Mouse (Mus musculus) neural tube, embryonic 14.5 days (tissue): Measurements from ENCODE around the gene Pkm. TPM values are rescaled to one million over a fixed set of nuclear protein-coding genes. Genes with fewer than 3 reads are reported as not detected.
A peak's percentile ranks its signal among the peaks of the same experiment; 100 is the strongest.

ENCODE experiments used
- ATAC-seq: fragments of 200-750 bp; cut with Nextera tagmentation; 2 replicates; pipeline ENCODE4 v1.8.0; 2017; ENCODE audit warnings: low read depth, mild to moderate bottlenecking, moderate TSS enrichment, moderate library complexity
- H3K27ac ChIP-seq: fragments of 300-500 bp; sonication (generic); 2 replicates; pipeline ENCODE4 v1.5.1; 2014; ENCODE audit warnings: low read depth, mild to moderate bottlenecking, control low read depth, low read length, moderate library complexity, mixed read lengths
- H3K27me3 ChIP-seq: fragments of 300-500 bp; sonication (generic); 2 replicates; pipeline ENCODE4 v1.6.1; 2014; ENCODE audit warnings: low read length; ENCODE audit not compliant: control insufficient read depth, insufficient read depth
- H3K36me3 ChIP-seq: fragments of 300-500 bp; sonication (generic); 2 replicates; pipeline ENCODE4 v1.6.1; 2014; ENCODE audit warnings: low read length, mixed read lengths; ENCODE audit not compliant: control insufficient read depth, insufficient read depth
- H3K4me1 ChIP-seq: fragments of 300-500 bp; sonication (generic); 2 replicates; pipeline ENCODE4 v1.6.1; 2014; ENCODE audit warnings: low read length; ENCODE audit not compliant: control insufficient read depth, insufficient read depth
- H3K4me2 ChIP-seq: fragments of 300-500 bp; sonication (generic); 2 replicates; pipeline ENCODE4 v1.6.1; 2014; ENCODE audit warnings: mild to moderate bottlenecking, low read depth, low read length, control low read depth
- H3K4me3 ChIP-seq: fragments of 300-500 bp; sonication (generic); 2 replicates; pipeline ENCODE4 v1.5.1; 2014; ENCODE audit warnings: low read depth, low read length, control low read depth, mixed read lengths
- H3K9ac ChIP-seq: fragments of 300-500 bp; sonication (generic); replicated peaks from 2 replicates; pipeline ENCODE4 v1.6.1; 2014; ENCODE audit warnings: low read depth, mild to moderate bottlenecking, control low read depth, low read length, mixed read lengths
- H3K9me3 ChIP-seq: fragments of 300-500 bp; sonication (generic); 2 replicates; pipeline ENCODE4 v1.6.1; 2016; ENCODE audit warnings: low read length; ENCODE audit not compliant: control insufficient read depth
- WGBS: fragments of 180-500 bp; shearing (Covaris S2); extraction: QIAGEN DNeasy Blood & Tissue Kit; methylation state at CpG from one replicate; pipeline ENCODE4 v1.1.7; 2014; 5-methylcytosine and 5-hydroxymethylcytosine counted together
- polyA plus RNA-seq: library from polyadenylated mRNA; unstranded; fragments of >200 nt; fragmentation: Nextera tagmentation; extraction: Ambion mirVana; gene quantifications from 2 replicates; pipeline ENCODE4 v1.2.1, GENCODE M21; 2014

The Pkm gene
- polyA plus RNA-seq, 1 experiment from 2014 or later = 834 TPM

GRCm38 (mm10) chr9:59663957-59664356 lies 7.8 kb downstream of the Pkm start:
- peaks cover 46% of the 10 kb centered on the region for H3K4me1 ChIP-seq
- H3K27ac ChIP-seq = no peak overlapping the region
- H3K9ac ChIP-seq = no peak overlapping the region
- ATAC-seq = no peak
- no peaks in the 10 kb centered on the region for H3K27me3 ChIP-seq
- H3K4me2 ChIP-seq = no peak overlapping the region
- H3K9me3 ChIP-seq = no peaks in the 10 kb centered on the region
- no peak overlapping the region for H3K4me3 ChIP-seq
- 46% methylated on average over 3 of the region's 3 CpGs for WGBS
- peaks cover 40% of the 10 kb centered on the region for H3K36me3 ChIP-seq

DNA sequence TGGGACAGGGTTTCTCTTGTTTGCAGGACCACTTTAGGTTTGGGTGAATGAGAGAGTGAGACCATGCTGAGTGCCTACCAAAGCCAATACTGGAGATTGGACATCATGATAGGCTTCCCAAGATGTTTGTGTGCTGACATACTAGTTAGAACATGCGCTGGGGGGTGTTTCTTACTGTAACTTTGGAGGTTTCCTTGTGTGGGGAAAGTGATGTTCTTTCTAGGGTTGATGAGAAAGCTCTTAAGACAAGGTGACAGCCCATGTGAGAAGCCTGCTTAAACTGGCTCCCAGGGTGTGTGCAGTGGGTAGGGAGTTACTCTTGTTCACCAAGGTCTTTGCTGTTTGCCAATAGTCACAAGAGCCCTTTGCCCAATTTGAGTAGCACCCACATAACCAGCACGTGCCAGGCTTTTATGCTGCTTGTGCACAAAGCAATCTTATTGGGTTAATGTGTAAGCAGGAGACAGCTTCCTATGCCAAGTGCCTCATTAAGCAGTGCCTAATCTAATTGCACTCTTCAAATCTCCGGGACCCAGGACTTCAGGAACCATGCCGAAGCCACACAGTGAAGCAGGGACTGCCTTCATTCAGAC lies 8.6 kb downstream of the Pkm start:
- H3K9ac ChIP-seq = no peak overlapping the region
- no peak overlapping the region for H3K4me3 ChIP-seq
- peaks cover 45% of the 10 kb centered on the region for H3K36me3 ChIP-seq
- no peaks in the 10 kb centered on the region for H3K9me3 ChIP-seq
- peaks cover 38% of the 10 kb centered on the region for H3K4me1 ChIP-seq
- no peak for ATAC-seq
- H3K27me3 ChIP-seq = no peaks in the 10 kb centered on the region
- no peak overlapping the region for H3K4me2 ChIP-seq
- 69% methylated on average over 4 of the region's 4 CpGs for WGBS
- no peak overlapping the region for H3K27ac ChIP-seq

- WGBS = 94% methylated on average over 8 of the region's 8 CpGs
- H3K4me3 ChIP-seq = no peak overlapping the region
- no peak for ATAC-seq
These were observed 9.8 kb downstream of the Pkm start for GRCm38 (mm10) chr9:59666016-59666415.

GRCm38 (mm10) chr9:59666813-59667212 lies 10.6 kb downstream of the Pkm start:
- no peaks in the 10 kb centered on the region for H3K27me3 ChIP-seq
- no peak overlapping the region for H3K9ac ChIP-seq
- H3K27ac ChIP-seq = peak overlapping the region; percentile 12; the same call in 1 of the 2 replicates
- H3K4me1 ChIP-seq = peaks cover 17% of the 10 kb centered on the region
- no peak overlapping the region for H3K4me2 ChIP-seq
- no peaks in the 10 kb centered on the region for H3K9me3 ChIP-seq
- no peak overlapping the region for H3K4me3 ChIP-seq
- 86% methylated on average over 1 of the region's 1 CpGs for WGBS
- no peak for ATAC-seq
- H3K36me3 ChIP-seq = peaks cover 61% of the 10 kb centered on the region

More at GRCm38 (mm10) chr9:59666016-59666415, 9.8 kb downstream of the Pkm start:
- Histone ChIP-seq H3K27me3 (no peaks in the 10 kb centered on the region), H3K4me1 (peaks cover 25% of the 10 kb centered on the region), H3K36me3 (peaks cover 53% of the 10 kb centered on the region), H3K9me3 (no peaks in the 10 kb centered on the region), H3K4me2 (no peak overlapping the region), H3K27ac (no peak overlapping the region), H3K9ac (no peak overlapping the region)

DNA sequence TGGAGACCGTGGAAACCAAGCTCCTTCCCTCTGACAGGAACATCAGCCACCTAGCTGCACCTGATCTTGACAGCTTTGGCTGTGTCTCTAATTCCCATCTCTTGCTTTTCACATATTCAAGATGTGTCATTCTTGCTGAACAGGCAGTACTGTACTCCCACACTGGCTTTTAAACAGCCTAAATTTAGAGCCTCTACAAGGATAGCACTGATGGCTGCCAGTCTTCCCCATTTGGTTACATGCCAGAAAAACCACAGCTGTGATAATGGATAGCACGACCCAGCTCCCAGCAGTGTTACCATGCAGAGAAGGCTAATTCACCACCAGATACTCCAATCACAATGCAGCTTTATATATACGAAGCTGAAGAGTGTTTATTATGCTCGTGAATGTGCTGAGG lies 11.1 kb downstream of the Pkm start:
- no peaks in the 10 kb centered on the region for H3K9me3 ChIP-seq
- H3K9ac ChIP-seq = no peak overlapping the region
- ATAC-seq = peak; percentile 73; the same call in 1 of the 2 replicates
- no peak overlapping the region for H3K4me2 ChIP-seq
- no peaks in the 10 kb centered on the region for H3K27me3 ChIP-seq
- H3K4me1 ChIP-seq = peaks cover 13% of the 10 kb centered on the region
- whole genome bisulfite sequencing = 67% methylated on average over 4 of the region's 4 CpGs
- peak overlapping the region; percentile 12; the same call in 1 of the 2 replicates for H3K27ac ChIP-seq
- H3K4me3 ChIP-seq = no peak overlapping the region
- peaks cover 65% of the 10 kb centered on the region for H3K36me3 ChIP-seq

DNA sequence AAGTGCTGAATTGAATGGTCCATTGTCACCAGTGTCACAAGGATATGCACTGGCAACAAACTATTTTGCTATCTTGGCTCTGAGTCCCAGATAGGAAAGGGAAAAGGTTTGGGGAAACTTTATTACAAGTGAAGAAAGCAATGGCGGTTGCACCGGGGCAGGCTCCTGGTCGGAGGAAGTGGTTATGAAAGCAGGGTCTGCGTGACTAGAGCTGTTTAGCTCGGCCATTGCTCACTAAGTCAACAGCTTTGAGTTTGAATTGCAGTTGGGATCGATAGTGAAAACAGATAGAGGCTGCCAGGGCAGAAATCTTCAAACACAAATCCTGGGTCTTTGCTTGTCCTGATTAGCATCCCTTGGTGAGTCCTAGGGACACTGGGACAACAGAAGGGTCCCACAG lies 11.7 kb downstream of the Pkm start:
- Histone ChIP-seq H3K9ac (no peak overlapping the region), H3K4me2 (no peak overlapping the region), H3K4me1 (peaks cover 8% of the 10 kb centered on the region), H3K36me3 (peaks cover 72% of the 10 kb centered on the region), H3K27me3 (no peaks in the 10 kb centered on the region), H3K27ac (no peak overlapping the region), H3K4me3 (no peak overlapping the region), H3K9me3 (no peaks in the 10 kb centered on the region)
- WGBS = 89% methylated on average over 6 of the region's 6 CpGs
- no peak for ATAC-seq

GRCm38 (mm10) chr9:59668473-59668872 lies 12.3 kb downstream of the Pkm start:
- no peak overlapping the region for H3K4me3 ChIP-seq
- peaks cover 77% of the 10 kb centered on the region for H3K36me3 ChIP-seq
- no peaks in the 10 kb centered on the region for H3K27me3 ChIP-seq
- ATAC-seq = no peak
- H3K9me3 ChIP-seq = no peaks in the 10 kb centered on the region
- H3K4me2 ChIP-seq = no peak overlapping the region
- peaks cover 8% of the 10 kb centered on the region for H3K4me1 ChIP-seq
- no peak overlapping the region for H3K9ac ChIP-seq
- H3K27ac ChIP-seq = no peak overlapping the region
- WGBS = 73% methylated on average over 7 of the region's 7 CpGs

DNA sequence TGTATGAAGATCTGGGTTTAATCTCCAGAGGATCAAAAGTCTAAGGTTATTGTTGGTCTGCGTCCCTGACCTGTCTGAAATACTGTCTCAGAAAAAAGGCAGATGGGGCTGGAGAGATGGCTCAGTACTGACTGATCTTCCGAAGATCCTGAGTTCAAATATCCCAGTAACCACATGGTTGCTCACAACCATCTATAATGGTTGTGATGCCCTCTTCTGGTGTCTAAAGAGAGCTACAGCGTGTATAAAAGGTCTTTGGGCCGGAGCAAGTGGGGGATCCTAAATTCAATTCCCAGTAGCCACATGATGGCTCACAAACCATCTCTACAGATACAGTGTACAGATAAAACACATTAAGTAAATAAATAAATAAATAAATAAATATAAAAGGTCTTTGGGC lies 13.0 kb downstream of the Pkm start:
- ATAC-seq = no peak
- H3K27ac ChIP-seq = no peak overlapping the region
- H3K4me2 ChIP-seq = no peak overlapping the region
- H3K9ac ChIP-seq = no peak overlapping the region
- H3K4me1 ChIP-seq = peaks cover 1% of the 10 kb centered on the region
- H3K4me3 ChIP-seq = no peak overlapping the region
- 83% methylated on average over 4 of the region's 4 CpGs for WGBS
- no peaks in the 10 kb centered on the region for H3K9me3 ChIP-seq
- no peaks in the 10 kb centered on the region for H3K27me3 ChIP-seq
- H3K36me3 ChIP-seq = peaks cover 80% of the 10 kb centered on the region

GRCm38 (mm10) chr9:59672195-59672894 lies 16.2 kb downstream of the Pkm start:
- no peaks in the 10 kb centered on the region for H3K27me3 ChIP-seq
- no peak for ATAC-seq
- 87% methylated on average over 12 of the region's 12 CpGs for WGBS

More at GRCm38 (mm10) chr9:59672195-59672894, 16.2 kb downstream of the Pkm start:
- H3K4me1 ChIP-seq = no peaks in the 10 kb centered on the region
- H3K9me3 ChIP-seq = no peaks in the 10 kb centered on the region
- no peak overlapping the region for H3K4me2 ChIP-seq
- H3K9ac ChIP-seq = no peak overlapping the region
- H3K27ac ChIP-seq = no peak overlapping the region
- H3K36me3 ChIP-seq = peaks cover 80% of the 10 kb centered on the region
- H3K4me3 ChIP-seq = no peak overlapping the region
